Mouse (Mus musculus) G1E (cell line): ENCODE data around the gene Fam243. TPM values are rescaled to one million over a fixed set of nuclear protein-coding genes. Genes with fewer than 3 reads are reported as not detected.

Experiments used
- ATAC-seq: 2 replicates; pipeline ENCODE4 v1.8.0; 2016; ENCODE audit warnings: mild to moderate bottlenecking; ENCODE audit not compliant: insufficient number of reproducible peaks, poor library complexity, low FRiP score, severe bottlenecking; ENCODE audit errors: extremely low read depth
- DNase-seq: peaks from one replicate; pipeline ENCODE4 v3.0.0; 2012; ENCODE audit warnings: low spot score
- H3K27me3 ChIP-seq: 2 replicates; pipeline ENCODE4 v1.6.1; 2012; ENCODE audit warnings: mild to moderate bottlenecking, low read length, inconsistent platforms; ENCODE audit not compliant: insufficient read depth
- H3K36me3 ChIP-seq: replicated peaks from 2 replicates; pipeline ENCODE3; 2012; ENCODE audit warnings: mild to moderate bottlenecking, inconsistent platforms
- H3K4me1 ChIP-seq: 2 replicates; pipeline ENCODE4 v1.6.1; 2012; ENCODE audit warnings: low read depth, low read length, inconsistent platforms, mixed read lengths; ENCODE audit not compliant: insufficient read depth
- H3K4me3 ChIP-seq: 2 replicates; pipeline ENCODE4 v1.5.1; 2012; ENCODE audit warnings: low read depth, mild to moderate bottlenecking, inconsistent platforms, low read length, moderate library complexity, mixed read lengths
- H3K9me3 ChIP-seq: replicated peaks from 2 replicates; pipeline ENCODE4 v1.6.1; 2012; ENCODE audit warnings: inconsistent platforms
- CTCF ChIP-seq: IDR thresholded peaks from 2 replicates; pipeline ENCODE4 v1.5.1; 2012; ENCODE audit warnings: low read depth, low read length, inconsistent platforms, mixed read lengths
- GATA1 ChIP-seq: IDR thresholded peaks from 2 replicates; pipeline ENCODE4 v1.6.1; 2012; ENCODE audit warnings: borderline replicate concordance, low read length, inconsistent platforms, mixed read lengths
- GATA2 ChIP-seq: IDR thresholded peaks from 2 replicates; pipeline ENCODE4 v1.6.1; 2012; ENCODE audit warnings: low read depth, low read length, inconsistent platforms, borderline replicate concordance
- POLR2AphosphoS5 ChIP-seq: IDR thresholded peaks from 2 replicates; pipeline ENCODE4 v1.6.1; 2012; ENCODE audit warnings: low read depth, low read length, inconsistent platforms; ENCODE audit not compliant: insufficient replicate concordance
- TAL1 ChIP-seq: conservative IDR thresholded peaks from 2 replicates; pipeline ENCODE4 v1.6.1; 2012; ENCODE audit warnings: low read depth, low read length, inconsistent platforms, mixed read lengths
- polyA plus RNA-seq: library from polyadenylated mRNA; stranded (reverse); fragments of >175 nt; gene quantifications from 2 replicates; pipeline ENCODE4 v1.2.3, GENCODE M21; 2012
- total RNA-seq, 2 experiments: library from RNA; stranded (forward) in 1 of 2; stranded (reverse) in 1 of 2; fragments of 200-1000 nt in 1 of 2; fragments of >200 nt in 1 of 2; fragmentation: Nextera tagmentation in 1 of 2; gene quantifications; 2 replicates each; pipeline ENCODE4 v1.2.3; 2014 to 2017

Fam243 gene
- total and polyA plus RNA-seq, 3 experiments = 0.11 TPM; not detected in 2

DNA sequence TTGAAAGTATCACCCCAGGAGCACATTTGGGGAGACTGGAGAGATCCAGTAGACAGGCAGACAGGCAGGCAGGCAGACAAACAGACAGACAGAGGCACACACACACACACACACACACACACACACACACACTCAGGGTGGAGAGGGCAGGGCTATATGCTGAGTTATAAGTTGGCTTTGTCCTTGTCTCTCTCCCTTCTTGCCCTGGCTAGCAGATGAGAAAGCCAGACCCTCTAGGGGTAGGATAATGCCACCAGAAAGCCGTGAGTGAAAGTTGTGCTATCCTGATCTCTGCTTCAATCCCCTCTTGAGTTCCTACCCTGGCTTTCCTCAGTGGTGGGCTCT, 3.8 kb upstream of the Fam243 start:
- ATAC-seq = no peak
- H3K27me3 ChIP-seq = peaks cover 74% of the 10 kb centered on the region

DNA sequence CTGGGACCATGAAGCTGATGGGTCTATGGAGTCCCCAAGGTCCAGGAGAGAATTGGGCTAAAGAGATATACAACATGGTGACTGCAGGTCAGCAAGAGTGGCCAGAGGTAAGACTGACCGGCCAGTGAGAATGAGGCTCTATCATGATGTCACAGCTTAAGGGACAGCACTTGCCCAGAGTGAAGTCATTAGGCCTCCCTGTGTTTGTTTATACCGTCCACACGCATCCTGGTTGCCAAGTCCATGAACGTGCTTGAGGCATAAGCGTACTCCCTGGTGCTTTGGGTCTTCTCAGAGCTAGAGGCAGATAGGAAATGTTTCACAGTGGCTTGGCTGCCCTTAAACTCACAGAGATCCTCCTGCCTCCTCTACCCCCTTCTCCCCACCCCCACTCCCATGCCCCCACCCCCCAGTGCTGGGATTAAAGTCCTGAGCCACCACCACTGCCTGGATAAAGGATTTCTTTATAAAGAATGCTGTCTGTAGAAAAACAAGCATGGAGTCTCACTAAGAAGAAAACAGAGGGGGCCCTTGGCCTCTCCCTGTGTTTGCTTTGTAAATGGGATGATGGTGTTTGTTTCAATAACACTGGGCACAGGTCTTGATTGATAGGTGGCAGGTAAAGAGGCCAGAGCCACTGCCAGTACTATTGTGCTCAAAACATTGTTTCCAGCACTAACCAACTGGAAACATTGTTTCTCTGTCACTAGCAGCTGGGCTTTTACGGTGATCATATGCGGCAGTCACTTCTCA, 3.2 kb upstream of the Fam243 start:
- Histone ChIP-seq H3K36me3 (no peaks in the 10 kb centered on the region), H3K27me3 (peaks cover 70% of the 10 kb centered on the region), H3K4me1 (peaks cover 5% of the 10 kb centered on the region), H3K4me3 (no peak overlapping the region), H3K9me3 (no peaks in the 10 kb centered on the region)
- ATAC-seq = no peak
- no peak for DNase-seq
- no peak for TF ChIP-seq POLR2AphosphoS5
- no peak for TF ChIP-seq TAL1
- no peak for TF ChIP-seq CTCF
- no peak for TF ChIP-seq GATA1
- no peak for TF ChIP-seq GATA2

More for the DNA sequence above, 3.8 kb upstream of the Fam243 start:
- Histone ChIP-seq H3K4me1 (no peaks in the 10 kb centered on the region), H3K36me3 (no peaks in the 10 kb centered on the region), H3K4me3 (no peak overlapping the region), H3K9me3 (no peaks in the 10 kb centered on the region)
- no peak for DNase-seq
- no peak for TF ChIP-seq GATA1
- TF ChIP-seq TAL1 = no peak
- no peak for TF ChIP-seq POLR2AphosphoS5
- no peak for TF ChIP-seq GATA2
- no peak for TF ChIP-seq CTCF

DNA sequence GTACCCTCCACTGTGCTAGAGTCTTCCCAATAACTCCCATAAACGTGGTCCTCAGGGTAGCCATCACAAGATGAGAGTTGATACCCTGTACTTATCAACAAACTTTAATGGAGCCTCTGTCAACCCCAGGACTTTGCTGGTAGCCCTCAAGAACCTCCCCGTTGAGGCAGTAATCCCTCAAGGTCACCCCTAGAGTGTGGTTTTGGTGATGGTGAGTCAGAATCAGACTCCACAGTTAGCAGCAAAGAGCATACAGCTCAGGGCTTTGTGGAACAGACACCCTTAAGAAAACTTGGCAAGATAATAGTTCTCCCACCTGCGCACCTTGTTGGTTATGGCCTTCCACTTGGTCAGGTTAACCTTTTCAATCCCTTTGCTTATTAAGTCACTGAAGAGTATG, 880 bp downstream of the Fam243 start:
- ATAC-seq = no peak
- no peak for DNase-seq
- H3K4me3 ChIP-seq = no peak overlapping the region
- peaks cover 27% of the 10 kb centered on the region for H3K4me1 ChIP-seq
- no peaks in the 10 kb centered on the region for H3K9me3 ChIP-seq
- no peaks in the 10 kb centered on the region for H3K36me3 ChIP-seq
- H3K27me3 ChIP-seq = peaks cover 46% of the 10 kb centered on the region
- TF ChIP-seq GATA2 (no peak), GATA1 (no peak), POLR2AphosphoS5 (no peak), TAL1 (no peak), CTCF (no peak)

DNA sequence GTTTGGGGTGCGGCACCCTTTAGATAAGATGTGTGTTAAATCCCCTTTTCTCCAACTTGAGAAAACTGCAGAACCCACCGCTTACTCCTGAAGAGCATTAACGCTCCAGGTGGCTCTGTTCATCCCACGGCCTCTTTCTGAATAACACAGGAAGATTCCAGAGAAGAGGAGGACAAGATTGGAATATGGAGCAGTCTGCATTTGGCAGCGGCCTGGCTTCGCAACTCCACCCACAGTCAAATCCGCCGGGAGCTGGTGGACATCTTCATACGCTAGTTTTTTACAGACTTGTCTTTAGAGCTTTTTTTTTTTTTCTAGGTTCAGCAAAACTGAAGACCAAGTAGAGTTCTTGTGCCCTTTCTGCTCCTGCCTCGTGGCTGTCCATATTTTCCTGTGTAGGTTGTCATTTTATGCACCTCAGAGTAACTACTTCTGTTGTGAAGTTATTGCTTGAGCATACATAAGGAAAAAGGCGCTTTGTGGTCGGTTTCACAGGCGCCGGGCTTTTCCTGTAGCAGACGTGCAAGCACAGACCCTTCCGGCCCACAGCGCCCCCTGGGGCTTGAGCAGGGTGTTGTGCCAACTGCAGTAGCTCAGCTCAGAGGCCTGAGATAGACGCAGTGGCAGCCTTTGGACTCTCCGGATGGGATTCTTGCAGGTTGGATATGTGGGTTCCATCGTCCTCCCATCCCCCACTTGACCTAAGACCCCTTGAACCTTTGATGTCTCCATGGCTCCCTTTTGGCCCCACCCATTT, 1.7 kb downstream of the Fam243 start:
- Histone ChIP-seq H3K4me3 (no peak overlapping the region), H3K27me3 (peaks cover 39% of the 10 kb centered on the region), H3K36me3 (no peaks in the 10 kb centered on the region), H3K4me1 (peaks cover 29% of the 10 kb centered on the region), H3K9me3 (no peaks in the 10 kb centered on the region)
- no peak; the same call in 1 of the 2 replicates for ATAC-seq
- DNase-seq = peak; percentile 37
- no peak for TF ChIP-seq TAL1
- peak; percentile 57 for TF ChIP-seq CTCF

DNA sequence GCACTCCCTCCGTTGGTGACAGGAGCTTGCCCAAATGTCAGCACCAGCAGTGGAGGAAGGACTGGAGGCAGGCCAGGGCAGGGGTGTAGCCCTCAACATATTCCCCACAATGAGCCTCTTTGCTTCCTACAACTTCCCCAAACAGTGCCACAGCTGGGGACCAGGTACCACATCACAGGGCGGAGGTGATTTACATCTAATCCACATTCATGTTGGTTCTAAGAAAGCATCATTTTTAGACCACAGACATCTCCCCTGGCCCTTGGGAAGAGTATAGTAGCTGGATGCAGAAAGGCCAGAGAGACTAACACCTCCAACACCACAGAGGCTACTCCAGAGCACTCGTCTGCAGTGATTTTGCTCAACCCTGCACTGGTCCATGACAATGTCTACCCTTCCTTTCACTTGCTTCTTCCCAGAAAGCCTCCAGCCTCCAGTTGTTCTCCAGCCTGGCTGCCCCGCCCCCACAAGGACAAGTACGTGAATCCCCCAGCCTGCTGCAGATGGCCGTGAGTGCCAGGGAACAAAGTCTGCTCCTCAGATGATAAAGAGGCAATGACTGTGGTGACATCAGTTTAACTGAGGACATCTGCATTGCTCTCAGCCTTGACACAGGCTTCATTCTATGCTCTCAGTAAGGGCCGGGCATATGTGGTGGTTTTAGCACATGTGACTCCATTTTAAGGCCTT, 5.0 kb downstream of the Fam243 start:
- ATAC-seq = no peak
- Histone ChIP-seq H3K9me3 (no peaks in the 10 kb centered on the region), H3K27me3 (peaks cover 18% of the 10 kb centered on the region), H3K4me3 (no peak overlapping the region), H3K36me3 (peaks cover 28% of the 10 kb centered on the region), H3K4me1 (peaks cover 35% of the 10 kb centered on the region)
- DNase-seq = no peak
- no peak for TF ChIP-seq GATA1
- no peak for TF ChIP-seq GATA2
- TF ChIP-seq TAL1 = no peak
- no peak for TF ChIP-seq CTCF
- TF ChIP-seq POLR2AphosphoS5 = no peak

DNA sequence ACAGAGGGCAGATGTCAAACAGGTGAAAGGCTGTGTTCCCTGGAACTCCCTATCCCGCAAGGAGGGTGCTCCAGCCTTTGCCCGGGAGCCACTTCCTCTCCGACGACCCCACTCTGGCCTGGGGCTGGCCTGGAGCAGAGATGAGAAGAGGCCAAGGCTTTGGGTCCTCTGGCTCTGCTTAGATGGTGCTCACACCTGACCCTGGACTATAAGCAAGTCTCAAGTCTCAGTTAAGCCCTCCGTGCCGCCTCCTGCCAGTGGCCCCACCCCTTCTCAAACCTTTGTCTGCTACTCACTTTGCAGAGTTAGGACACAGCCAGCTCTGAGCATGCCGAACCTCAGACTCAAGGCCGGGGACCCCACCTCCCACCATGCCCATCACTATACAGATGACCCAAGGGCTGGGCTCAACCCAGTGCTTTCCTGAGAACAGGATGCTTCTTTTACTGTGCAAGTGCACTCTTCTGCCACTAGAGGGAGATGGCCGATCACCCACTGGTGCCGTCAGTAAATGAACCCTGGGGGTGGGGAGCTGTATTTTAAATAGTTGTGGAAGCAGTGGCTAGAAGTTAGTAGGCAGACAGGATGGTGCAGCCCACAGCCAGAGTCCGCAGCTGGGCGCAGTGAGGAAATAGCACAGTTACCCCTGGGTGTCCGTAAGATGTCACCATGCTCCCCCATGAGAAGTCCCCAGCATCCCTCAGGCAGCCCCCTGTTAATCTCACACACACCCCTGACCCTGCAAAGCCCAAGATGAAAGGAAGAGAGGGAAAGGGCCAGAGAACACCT, 7.1 kb downstream of the Fam243 start:
- peaks cover 11% of the 10 kb centered on the region for H3K27me3 ChIP-seq
- peaks cover 41% of the 10 kb centered on the region for H3K36me3 ChIP-seq
- ATAC-seq = peak; percentile 73
- TF ChIP-seq TAL1 (no peak), CTCF (peak; percentile 81), GATA2 (no peak), POLR2AphosphoS5 (no peak), GATA1 (no peak)
- no peak overlapping the region for H3K4me3 ChIP-seq
- peak; percentile 71 for DNase-seq
- H3K4me1 ChIP-seq = peaks cover 29% of the 10 kb centered on the region
- H3K9me3 ChIP-seq = no peaks in the 10 kb centered on the region
